Mouse (Mus musculus) MEL (cell line): ENCODE measurements around the gene Plekha5. TPM values are rescaled to one million over a fixed set of nuclear protein-coding genes. Genes with fewer than 3 reads are reported as not detected.

Experiments
- DNase-seq: peaks from one replicate; pipeline ENCODE4 v3.0.0; 2011; ENCODE audit warnings: low read depth, low spot score
- H3K27ac ChIP-seq: 2 replicates; pipeline ENCODE4 v1.5.1; 2012; ENCODE audit warnings: low read depth, mild to moderate bottlenecking, control low read depth, low read length, moderate library complexity; ENCODE audit not compliant: control insufficient read depth
- H3K27me3 ChIP-seq, 2 experiments: fragments of 150-350 bp in 1 of 2; sonication (generic) in 1 of 2; 2 replicates each; pipeline ENCODE4 v1.6.1; 2012; ENCODE audit warnings: low read length in 2 of 2, mild to moderate bottlenecking in 2 of 2, improper control_type of control experiment in 1 of 2, moderate library complexity in 1 of 2; ENCODE audit not compliant: insufficient read depth in 2 of 2, control insufficient read depth in 1 of 2
- H3K36me3 ChIP-seq, 2 experiments: 2 replicates each; pipeline ENCODE4 v1.6.1; 2012 to 2014; ENCODE audit warnings: low read length in 2 of 2, improper control_type of control experiment in 1 of 2, inconsistent platforms in 1 of 2, mild to moderate bottlenecking in 1 of 2; ENCODE audit not compliant: insufficient read depth in 2 of 2, control insufficient read depth in 1 of 2
- H3K4me1 ChIP-seq, 2 experiments: fragments of 150-350 bp in 1 of 2; sonication (generic) in 1 of 2; 2 replicates each; pipeline ENCODE4 v1.6.1; 2012; ENCODE audit warnings: low read length in 2 of 2, improper control_type of control experiment in 1 of 2, mild to moderate bottlenecking in 1 of 2; ENCODE audit not compliant: insufficient read depth in 2 of 2, control insufficient read depth in 1 of 2
- H3K4me3 ChIP-seq, 2 experiments: fragments of 150-350 bp in 1 of 2; sonication (generic) in 1 of 2; 2 replicates each; pipeline ENCODE4 v1.5.1; 2012; ENCODE audit warnings: low read depth in 2 of 2, low read length in 2 of 2, mild to moderate bottlenecking in 2 of 2, moderate library complexity in 2 of 2, control low read depth in 1 of 2, improper control_type of control experiment in 1 of 2; ENCODE audit not compliant: control insufficient read depth in 1 of 2, insufficient read depth in 1 of 2
- H3K79me2 ChIP-seq: 2 replicates; pipeline ENCODE4 v1.6.1; 2012; ENCODE audit warnings: mild to moderate bottlenecking, low read length, moderate library complexity; ENCODE audit not compliant: control insufficient read depth, poor library complexity, insufficient read depth
- H3K9ac ChIP-seq: 2 replicates; pipeline ENCODE4 v1.6.1; 2012; ENCODE audit warnings: low read depth, mild to moderate bottlenecking, control low read depth, low read length, moderate library complexity; ENCODE audit not compliant: control insufficient read depth, poor library complexity, severe bottlenecking
- H3K9me3 ChIP-seq: fragments of 150-350 bp; sonication (generic); replicated peaks from 2 replicates; pipeline ENCODE4 v1.6.1; 2012; ENCODE audit warnings: mild to moderate bottlenecking, low read length, improper control_type of control experiment, moderate library complexity; ENCODE audit not compliant: insufficient read depth
- BHLHE40 ChIP-seq: IDR thresholded peaks from 2 replicates; pipeline ENCODE4 v1.6.1; 2012; ENCODE audit warnings: low read depth, mild to moderate bottlenecking, inconsistent platforms, low read length, improper control_type of control experiment, borderline replicate concordance
- CHD2 ChIP-seq: IDR thresholded peaks from 2 replicates; pipeline ENCODE4 v1.6.1; 2011; ENCODE audit warnings: low read length, improper control_type of control experiment
- ELF1 ChIP-seq: IDR thresholded peaks from 2 replicates; pipeline ENCODE4 v1.6.1; 2014; ENCODE audit warnings: low read depth, mild to moderate bottlenecking, inconsistent platforms, low read length, improper control_type of control experiment, moderate library complexity
- EP300 ChIP-seq, 2 experiments: IDR thresholded peaks; 2 replicates each; pipeline ENCODE4 v1.6.1; 2011; ENCODE audit warnings: improper control_type of control experiment in 2 of 2, low read length in 2 of 2, low read depth in 1 of 2, mild to moderate bottlenecking in 1 of 2
- GABPA ChIP-seq: IDR thresholded peaks from 2 replicates; pipeline ENCODE4 v1.6.1; 2012; ENCODE audit warnings: low read depth, mild to moderate bottlenecking, inconsistent platforms, low read length, improper control_type of control experiment, moderate library complexity
- JUND ChIP-seq: IDR thresholded peaks from 2 replicates; pipeline ENCODE4 v1.6.1; 2011; ENCODE audit warnings: low read depth, mild to moderate bottlenecking, improper control_type of control experiment, low read length
- MEF2A ChIP-seq: IDR thresholded peaks from 2 replicates; pipeline ENCODE4 v1.6.1; 2014; ENCODE audit warnings: low read depth, mild to moderate bottlenecking, inconsistent platforms, low read length, improper control_type of control experiment; ENCODE audit not compliant: poor library complexity, insufficient replicate concordance, severe bottlenecking; ENCODE audit errors: extremely low read depth
- MYB ChIP-seq: IDR thresholded peaks from 2 replicates; pipeline ENCODE4 v1.6.1; 2011; ENCODE audit warnings: mild to moderate bottlenecking, low read depth, low read length, improper control_type of control experiment
- POLR2AphosphoS5 ChIP-seq: IDR thresholded peaks from 2 replicates; pipeline ENCODE4 v1.6.1; 2012; ENCODE audit warnings: low read depth, borderline replicate concordance, mild to moderate bottlenecking, inconsistent platforms, low read length, moderate library complexity, mixed read lengths
- RCOR1 ChIP-seq: IDR thresholded peaks from 2 replicates; pipeline ENCODE4 v1.6.1; 2012; ENCODE audit warnings: low read depth, mild to moderate bottlenecking, inconsistent platforms, low read length, improper control_type of control experiment
- SIN3A ChIP-seq: IDR thresholded peaks from 2 replicates; pipeline ENCODE4 v1.6.1; 2012; ENCODE audit warnings: low read length, improper control_type of control experiment, inconsistent platforms
- TAL1 ChIP-seq: IDR thresholded peaks from 2 replicates; pipeline ENCODE4 v1.6.1; 2012; ENCODE audit warnings: mild to moderate bottlenecking, inconsistent platforms, low read length, moderate library complexity, mixed read lengths
- UBTF ChIP-seq: IDR thresholded peaks from 2 replicates; pipeline ENCODE4 v1.6.1; 2012; ENCODE audit warnings: low read depth, mild to moderate bottlenecking, inconsistent platforms, low read length, improper control_type of control experiment, moderate library complexity, borderline replicate concordance; ENCODE audit not compliant: insufficient read depth
- ZKSCAN1 ChIP-seq: IDR thresholded peaks from 2 replicates; pipeline ENCODE4 v1.6.1; 2012; ENCODE audit warnings: low read depth, mild to moderate bottlenecking, inconsistent platforms, low read length, improper control_type of control experiment, moderate library complexity
- polyA plus RNA-seq, 2 experiments: library from polyadenylated mRNA; stranded (reverse) in 1 of 2; unstranded in 1 of 2; fragments of >175 nt in 1 of 2; fragments of >200 nt in 1 of 2; gene quantifications; 2 replicates each; pipeline versions ENCODE4 v1.2.1 to v1.2.4; 2012; ENCODE audit warnings: low replicate concordance in 2 of 2, low read depth in 1 of 2; ENCODE audit not compliant: insufficient read length in 2 of 2, insufficient read depth in 1 of 2, missing spikeins in 1 of 2
- total RNA-seq: library from RNA; depleted of rRNA; stranded (reverse); fragments of 300-350 nt; gene quantifications from 2 replicates; pipeline ENCODE4 v1.2.3, GENCODE M21; 2012

Plekha5 gene
- total and polyA plus RNA-seq, 3 experiments = 0.24 to 0.35 TPM; not detected in 1

DNA sequence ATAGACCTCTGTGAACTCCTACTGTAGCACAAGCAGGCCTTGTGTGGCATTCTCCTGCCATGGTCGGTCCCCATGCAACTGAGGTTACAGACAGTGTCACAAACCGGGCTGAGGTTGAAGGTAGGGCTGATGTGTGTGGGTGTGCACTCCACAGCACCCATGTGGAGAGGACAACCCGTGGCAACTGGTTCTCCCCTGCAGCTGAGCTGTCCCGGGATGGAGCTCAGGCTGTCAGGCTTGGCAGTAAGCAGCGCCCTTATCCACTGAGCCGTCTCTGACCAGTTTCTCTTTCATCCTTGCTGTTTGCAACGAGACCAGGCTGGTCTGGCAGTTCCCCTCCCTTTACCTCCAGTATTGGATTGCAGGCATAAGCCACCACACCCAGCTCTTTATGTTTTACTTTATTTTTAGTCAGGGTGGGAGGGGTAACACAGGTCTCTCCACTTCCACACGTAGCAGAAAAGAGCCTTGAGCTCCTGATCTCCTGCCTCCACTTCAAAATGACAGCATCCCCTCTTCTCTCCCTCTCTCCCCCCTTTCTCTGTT, 162.9 kb downstream of the Plekha5 start:
- Histone ChIP-seq H3K27me3 (no peaks in the 10 kb centered on the region), H3K36me3 (no peaks in the 10 kb centered on the region), H3K79me2 (no peaks in the 10 kb centered on the region), H3K9ac (no peak overlapping the region), H3K9me3 (no peaks in the 10 kb centered on the region), H3K4me1 (no peaks in the 10 kb centered on the region), H3K27ac (no peak overlapping the region), H3K4me3 (no peak overlapping the region)
- TF ChIP-seq BHLHE40 = no peak
- TF ChIP-seq EP300 (IDR thresholded peaks at IDR 0.05; ENCODE audit: low read depth in 1 of 2, low read length in 2 of 2) = no peak
- TF ChIP-seq TAL1 = no peak
- no peak for TF ChIP-seq UBTF
- no peak for TF ChIP-seq SIN3A
- TF ChIP-seq RCOR1 = no peak
- no peak for TF ChIP-seq POLR2AphosphoS5
- no peak for TF ChIP-seq ZKSCAN1
- no peak for TF ChIP-seq ELF1
- DNase-seq = no peak

DNA sequence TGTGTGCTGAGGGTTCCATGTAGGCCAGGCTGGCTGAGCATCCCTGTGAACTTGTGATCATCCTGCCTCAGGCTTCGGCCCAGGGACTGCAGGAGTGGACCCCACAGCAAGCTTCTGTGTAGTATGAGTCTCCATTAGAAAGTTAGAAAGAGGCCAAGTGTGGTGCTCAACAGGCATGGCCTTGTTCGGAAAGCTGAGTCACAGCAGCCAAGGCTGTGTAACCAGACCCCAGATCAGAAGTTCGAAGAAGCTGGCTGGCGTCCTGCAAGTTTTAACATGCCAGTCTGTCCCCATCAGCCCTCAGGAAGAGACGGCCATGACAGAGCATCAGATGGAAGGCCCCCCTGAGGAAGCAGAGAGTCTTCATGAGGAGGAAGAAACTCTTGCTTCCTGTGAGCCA, 167.5 kb downstream of the Plekha5 start:
- Histone ChIP-seq H3K79me2 (no peaks in the 10 kb centered on the region), H3K9me3 (no peaks in the 10 kb centered on the region), H3K4me3 (no peak overlapping the region), H3K27me3 (no peaks in the 10 kb centered on the region), H3K36me3 (no peaks in the 10 kb centered on the region), H3K4me1 (no peaks in the 10 kb centered on the region), H3K27ac (no peak overlapping the region), H3K9ac (no peak overlapping the region)
- TF ChIP-seq MEF2A = no peak
- no peak for TF ChIP-seq MYB
- no peak for TF ChIP-seq GABPA
- no peak for TF ChIP-seq BHLHE40
- no peak for DNase-seq

DNA sequence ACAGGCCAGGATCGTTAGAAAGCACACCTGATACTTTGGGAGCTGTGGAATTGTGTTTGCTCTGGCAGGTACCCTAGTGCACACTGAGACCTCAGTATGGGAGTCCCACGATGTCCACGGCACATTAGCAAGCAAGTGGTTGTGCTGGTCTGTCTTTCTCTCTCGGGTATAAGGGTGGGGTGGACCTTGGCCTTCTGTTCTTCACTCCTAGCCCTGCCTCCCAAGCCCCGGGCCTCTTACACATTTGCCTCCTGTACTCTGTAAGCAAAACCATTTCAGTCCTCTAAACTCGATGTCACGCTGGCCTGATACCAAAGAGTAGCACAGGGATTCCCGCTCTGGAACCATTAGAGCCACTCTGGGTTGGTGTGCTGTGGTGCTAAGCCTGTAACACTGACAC, 168.9 kb downstream of the Plekha5 start:
- Histone ChIP-seq H3K36me3 (no peaks in the 10 kb centered on the region), H3K9ac (no peak overlapping the region), H3K79me2 (no peaks in the 10 kb centered on the region), H3K27ac (no peak overlapping the region), H3K9me3 (no peaks in the 10 kb centered on the region), H3K27me3 (no peaks in the 10 kb centered on the region), H3K4me3 (no peak overlapping the region), H3K4me1 (no peaks in the 10 kb centered on the region)
- TF ChIP-seq JUND (no peak), CHD2 (no peak), GABPA (no peak)
- DNase-seq = no peak
